Mouse (Mus musculus) skeletal muscle tissue, adult 2 months (tissue): Measurements from ENCODE around the gene Tfpi2.
A peak's percentile ranks its signal among the peaks of the same experiment; 100 is the strongest.

Source experiments
- DNase-seq: peaks from one replicate; pipeline ENCODE4 v3.0.0-alpha.2; 2012; ENCODE audit warnings: low read depth, low spot score

Gene Tfpi2

DNA sequence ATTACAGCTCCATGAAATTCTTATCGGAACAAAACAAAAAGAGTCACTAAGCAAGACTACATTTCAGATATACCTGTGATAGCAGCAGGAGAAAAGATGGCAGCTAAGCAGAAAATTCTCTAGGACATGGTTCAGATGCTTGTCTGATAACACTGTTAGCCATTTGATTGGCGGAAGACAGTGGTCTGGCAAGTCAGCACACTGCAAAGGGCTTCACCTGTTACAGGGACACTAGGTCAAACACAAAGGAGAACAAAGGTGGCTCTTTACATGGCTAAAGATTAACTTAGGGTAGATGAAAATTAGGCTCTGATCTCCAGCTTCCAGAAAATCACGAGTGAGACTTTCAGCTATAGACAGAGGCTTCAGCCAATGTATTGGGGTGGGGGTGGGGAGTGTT lies at the start of gene Tfpi2:
Gene Tfpi2, minus strand, starts transcription at position 170 of the 400 bp plus-strand sequence.
- DNase-seq, result no peak

DNA sequence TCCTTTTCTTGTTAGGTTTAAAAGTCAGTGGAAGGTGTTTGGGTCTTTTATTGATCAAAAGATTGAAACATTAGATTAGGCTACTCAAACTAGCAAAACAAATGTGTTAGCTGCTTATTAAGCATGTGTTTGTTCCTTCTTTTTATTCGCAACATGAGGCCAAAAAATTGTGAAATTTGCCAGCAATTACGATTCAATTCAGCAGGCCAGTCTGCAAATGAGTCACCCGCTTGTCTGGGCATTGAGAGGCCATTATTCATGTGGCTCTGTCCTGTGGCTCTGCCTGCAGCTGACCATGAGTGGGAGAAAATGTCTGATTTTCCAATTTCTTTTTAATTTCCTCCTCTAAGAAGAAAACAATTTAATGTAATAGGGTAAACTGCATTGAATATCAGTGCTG lies 42.2 kb upstream of the Tfpi2 start:
- DNase-seq, result no peak

DNA sequence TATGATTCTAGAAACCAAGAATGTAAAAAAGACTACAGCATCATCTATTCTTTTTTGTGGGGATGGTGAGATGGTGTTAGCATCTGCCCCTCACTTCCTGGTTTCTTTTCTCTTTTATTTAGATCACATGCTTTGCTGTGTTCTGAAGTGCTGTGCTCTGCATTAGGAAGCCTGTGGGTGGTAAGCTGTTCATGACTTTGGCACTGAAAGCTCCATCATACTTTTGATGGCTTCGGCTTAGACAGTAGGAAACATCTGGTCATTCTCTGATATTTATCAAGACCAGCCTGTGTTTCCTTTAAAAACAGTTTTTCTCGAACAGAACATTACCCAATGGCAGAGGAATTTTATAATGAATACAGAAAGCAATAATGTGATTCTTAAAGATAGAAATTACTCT lies 37.6 kb upstream of the Tfpi2 start:
- no peak for DNase-seq

DNA sequence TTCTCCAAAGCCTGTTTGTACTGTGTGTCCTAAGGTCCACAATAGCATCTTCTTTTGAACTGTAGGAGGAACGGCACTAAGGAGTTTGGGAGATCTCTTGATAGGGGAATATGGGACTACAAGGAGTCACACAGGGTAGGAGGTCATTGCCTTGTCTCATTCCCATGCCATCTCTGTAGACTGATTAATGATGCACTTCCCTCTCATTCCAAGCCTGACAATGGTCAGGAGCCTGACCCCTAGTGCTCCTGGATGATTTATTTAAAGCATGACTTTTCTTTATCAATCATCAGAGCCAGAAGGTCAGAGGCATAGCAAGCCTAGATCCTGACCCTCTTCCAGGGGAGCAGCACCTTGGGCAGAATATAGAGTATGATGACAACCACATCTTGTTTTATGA lies 33.9 kb upstream of the Tfpi2 start:
- DNase-seq, result no peak

DNA sequence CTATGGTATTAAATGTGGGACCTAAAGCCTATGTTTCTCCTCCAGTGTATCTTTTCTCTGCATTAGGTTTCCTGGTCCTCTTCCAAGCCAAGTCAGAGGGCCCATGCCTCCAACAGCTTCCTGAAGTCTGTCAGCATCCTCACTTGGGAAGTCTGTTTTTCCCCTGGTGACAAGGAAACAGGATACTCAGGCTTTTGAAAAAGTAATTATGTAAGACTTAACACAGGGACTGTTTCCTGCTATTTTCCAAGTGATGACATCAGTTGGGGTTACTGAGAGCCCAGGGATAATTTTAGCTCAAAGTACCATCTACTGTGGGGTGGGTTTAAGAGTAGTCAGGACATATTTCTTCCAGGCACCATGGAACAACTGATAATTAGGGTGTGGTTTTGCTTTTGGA lies 20.8 kb upstream of the Tfpi2 start:
- DNase-seq, result peak; percentile 46

DNA sequence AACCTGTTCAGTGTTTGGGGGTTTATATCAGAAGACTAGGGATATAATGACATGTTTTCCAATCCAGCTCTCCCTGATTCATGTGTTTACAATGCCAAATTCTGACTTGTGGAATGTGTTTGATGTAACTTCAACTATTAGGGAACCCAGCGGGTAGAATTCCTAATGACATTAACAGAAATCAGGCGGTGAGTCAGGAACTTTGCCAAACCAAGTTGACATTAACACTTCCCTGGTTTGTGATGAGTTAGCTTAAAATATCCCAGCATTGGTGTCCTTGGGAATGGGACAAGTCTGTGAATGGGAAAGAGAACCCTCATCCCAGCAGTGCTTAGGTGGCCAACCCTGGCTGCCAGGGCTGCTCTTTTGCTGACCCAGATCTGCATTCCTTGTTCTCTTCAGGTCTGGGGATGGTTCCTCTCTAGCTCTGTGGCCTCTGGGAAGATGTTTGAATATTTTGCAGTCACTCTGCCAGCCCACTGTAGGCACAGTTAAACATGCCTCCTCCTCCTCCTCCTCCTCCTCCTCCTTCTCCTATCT lies 19.9 kb upstream of the Tfpi2 start:
- DNase-seq, result peak; percentile 25

DNA sequence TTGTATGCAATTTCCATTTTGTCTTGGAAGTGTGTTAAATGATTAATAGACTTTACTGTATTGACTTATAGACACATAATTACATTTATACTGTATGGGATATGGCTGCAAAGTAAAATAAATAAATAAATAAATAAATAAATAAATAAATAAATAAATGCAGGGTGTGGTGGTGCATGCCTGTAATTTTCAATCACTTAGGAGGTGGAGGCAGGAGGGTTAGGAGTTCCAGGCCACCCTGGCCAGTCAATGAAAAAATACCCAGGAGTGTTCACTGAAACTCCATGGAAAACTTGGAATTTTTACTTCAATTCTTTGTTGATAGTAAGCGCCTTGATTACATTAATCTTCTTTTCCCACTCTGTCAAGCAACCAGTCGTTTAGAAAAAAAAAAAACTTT lies 16.1 kb upstream of the Tfpi2 start:
- no peak for DNase-seq

DNA sequence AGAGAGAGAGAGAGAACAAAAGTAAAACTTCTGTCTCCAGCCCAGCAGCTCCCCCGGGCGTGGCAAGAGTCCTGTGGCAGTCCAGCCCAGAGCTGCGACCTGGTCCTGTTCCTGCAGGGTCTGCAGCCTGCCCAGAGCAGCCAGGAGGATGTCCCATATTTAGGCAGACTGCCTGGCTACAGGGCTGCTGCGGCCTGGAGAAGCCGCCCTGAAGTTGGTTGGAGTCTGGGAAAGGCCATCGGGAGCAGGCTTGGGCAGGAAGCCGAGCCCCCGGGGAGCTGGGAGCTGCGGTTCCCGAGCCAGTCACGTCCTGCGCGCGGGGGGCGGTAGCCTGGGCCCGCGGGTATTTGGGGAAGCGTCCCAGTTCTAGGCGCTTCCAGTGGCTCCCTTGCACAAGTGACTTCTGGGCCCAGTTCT lies 15.2 kb upstream of the Tfpi2 start, which contains the start of gene Gng11:
Gene Gng11, plus strand, starts transcription at position 15 of the 417 bp plus-strand sequence.
- DNase-seq, result peak; percentile 78

DNA sequence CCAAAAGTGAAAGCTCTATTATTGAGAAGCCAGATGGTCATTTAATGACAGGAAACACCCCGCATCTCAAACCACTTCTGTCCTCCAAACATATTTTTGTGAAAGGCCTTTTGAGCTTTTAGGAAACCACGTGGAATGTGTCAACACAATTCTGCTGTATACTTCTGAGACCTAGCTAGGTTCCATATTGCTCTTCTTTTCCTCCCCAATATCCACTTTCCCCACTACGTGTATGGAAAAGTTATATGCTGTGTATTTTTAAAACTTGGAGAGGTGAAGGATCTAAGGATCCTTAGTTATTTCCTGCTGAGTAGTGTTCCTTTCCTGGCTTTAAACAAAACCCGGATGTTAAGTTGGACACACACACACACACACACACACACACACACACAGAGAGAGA lies 14.7 kb upstream of the Tfpi2 start:
- DNase-seq, result peak; percentile 13

DNA sequence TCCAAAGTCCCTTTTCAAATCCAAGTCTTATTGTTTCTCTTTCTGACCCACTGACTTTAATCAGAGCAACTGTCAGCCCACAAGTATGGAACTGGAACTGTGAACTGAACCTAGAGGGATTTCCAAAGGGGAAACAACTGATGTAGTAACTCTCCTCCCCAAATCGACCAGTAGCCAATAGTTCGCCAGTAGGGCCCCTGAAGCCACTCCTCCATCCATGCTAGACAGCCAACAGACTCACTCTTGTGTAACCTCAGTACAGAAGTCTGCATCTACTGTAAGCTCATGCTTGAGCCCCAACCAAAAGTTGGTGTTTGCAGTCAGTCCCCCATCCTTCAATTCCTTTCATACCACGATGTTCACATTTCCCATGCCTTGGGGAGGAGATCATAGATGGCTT lies 12.0 kb upstream of the Tfpi2 start:
- no peak for DNase-seq

DNA sequence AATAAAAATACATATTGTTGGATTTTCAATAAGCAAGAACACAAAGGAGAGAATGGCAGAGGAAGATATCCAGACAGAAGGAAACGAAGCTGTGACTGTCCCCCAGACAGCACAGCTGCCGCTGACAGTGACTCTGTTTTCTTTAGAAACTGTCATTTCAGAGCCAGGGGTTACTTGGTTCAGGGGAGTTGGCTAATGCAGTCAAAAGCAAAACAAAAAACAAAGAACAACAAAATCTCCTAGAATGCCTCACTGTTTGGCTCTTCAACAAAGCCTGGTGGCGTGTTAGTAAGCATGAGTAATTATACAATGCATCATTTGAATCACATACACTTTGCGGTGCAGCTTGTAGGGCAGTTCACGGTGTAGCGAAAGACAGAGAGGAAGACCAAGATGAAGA lies 10.6 kb upstream of the Tfpi2 start:
- DNase-seq, result no peak

DNA sequence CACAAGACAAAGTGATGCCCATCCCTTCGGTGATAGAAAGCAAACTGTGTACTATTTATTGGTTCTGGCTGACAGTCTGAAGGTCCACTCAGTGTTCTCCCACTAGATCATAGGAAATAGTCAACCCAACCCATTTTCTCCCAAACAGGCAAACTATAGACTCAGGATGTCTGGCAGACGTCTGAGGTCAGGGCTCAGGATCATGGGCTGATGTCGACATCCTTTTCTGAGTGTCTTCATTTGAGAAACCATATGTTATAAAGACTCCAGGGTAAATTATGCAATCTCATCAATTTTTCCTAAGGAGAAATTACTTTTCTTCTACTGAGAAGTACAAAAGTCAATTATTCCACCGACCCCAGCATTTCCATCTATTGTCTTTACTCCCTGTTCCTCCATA lies 9.4 kb upstream of the Tfpi2 start:
- no peak for DNase-seq

DNA sequence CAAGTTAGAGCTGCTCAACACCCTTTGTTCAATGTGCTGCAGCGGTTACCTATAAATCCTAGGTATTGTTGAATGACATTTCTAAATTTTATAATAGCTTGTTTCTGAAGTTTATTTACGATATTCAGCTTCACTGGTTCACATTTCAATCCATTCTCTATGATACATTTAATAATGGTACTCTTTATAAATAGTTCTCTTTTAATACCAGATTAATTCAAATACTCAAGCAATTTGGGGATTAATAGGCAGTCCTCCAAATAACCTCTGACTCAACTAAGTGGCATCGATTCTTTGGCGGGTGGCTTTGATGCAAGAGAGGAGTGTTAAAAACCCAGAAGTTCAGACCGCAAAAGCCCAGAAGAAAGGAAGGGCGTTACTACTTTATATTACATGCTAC lies 4.8 kb upstream of the Tfpi2 start, which contains the start of gene Gngt1:
Gene Gngt1, plus strand, starts transcription at position 301 of the 400 bp plus-strand sequence.
- DNase-seq, result no peak

DNA sequence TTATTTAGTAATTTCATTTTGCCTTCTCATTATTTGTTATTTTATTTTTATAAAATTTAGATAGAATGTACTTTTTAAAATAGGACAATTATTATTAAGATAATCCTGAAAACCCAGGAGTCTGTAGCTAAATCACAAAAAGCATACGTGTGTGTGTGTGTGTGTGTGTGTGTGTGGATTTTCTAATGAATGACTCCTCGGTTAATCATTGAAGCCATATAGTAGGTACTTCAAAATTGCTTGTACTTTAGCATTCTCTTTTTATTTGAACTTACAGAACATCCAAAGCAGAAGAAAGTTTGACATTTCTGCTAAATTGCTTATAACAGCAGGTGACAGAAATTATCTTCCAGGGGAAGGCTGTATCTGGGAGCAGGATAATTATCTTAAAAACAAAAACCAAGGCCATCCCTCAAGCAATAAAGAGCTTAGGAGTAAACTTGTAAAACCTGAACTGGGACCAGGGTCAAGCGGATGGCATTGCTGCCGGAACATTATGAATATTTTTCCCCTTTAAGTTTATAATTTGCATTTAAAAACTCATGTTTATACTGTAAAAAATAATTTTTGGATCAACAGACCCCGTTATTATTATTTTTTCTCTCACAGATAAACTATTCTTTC lies 5.9 kb downstream of the Tfpi2 start:
- DNase-seq, result no peak

DNA sequence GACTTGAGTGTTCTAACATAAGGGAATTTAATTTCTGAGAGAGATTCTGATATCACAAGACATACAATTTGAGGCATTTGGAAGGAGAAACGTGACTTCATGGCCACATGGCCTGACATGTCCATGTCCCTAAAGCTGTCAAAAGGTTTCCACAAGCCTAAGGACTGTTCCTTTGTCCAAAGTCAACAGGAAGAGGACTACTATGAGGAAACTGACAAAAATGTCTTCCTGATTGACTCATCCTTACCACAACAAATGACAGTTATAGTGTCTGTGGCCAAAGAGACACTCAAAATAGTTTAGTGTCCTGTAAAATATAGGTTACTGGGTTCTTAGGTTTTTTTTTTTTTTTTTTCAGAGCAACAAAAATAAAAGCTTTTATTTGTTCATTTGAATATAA lies 15.0 kb downstream of the Tfpi2 start:
- no peak for DNase-seq

DNA sequence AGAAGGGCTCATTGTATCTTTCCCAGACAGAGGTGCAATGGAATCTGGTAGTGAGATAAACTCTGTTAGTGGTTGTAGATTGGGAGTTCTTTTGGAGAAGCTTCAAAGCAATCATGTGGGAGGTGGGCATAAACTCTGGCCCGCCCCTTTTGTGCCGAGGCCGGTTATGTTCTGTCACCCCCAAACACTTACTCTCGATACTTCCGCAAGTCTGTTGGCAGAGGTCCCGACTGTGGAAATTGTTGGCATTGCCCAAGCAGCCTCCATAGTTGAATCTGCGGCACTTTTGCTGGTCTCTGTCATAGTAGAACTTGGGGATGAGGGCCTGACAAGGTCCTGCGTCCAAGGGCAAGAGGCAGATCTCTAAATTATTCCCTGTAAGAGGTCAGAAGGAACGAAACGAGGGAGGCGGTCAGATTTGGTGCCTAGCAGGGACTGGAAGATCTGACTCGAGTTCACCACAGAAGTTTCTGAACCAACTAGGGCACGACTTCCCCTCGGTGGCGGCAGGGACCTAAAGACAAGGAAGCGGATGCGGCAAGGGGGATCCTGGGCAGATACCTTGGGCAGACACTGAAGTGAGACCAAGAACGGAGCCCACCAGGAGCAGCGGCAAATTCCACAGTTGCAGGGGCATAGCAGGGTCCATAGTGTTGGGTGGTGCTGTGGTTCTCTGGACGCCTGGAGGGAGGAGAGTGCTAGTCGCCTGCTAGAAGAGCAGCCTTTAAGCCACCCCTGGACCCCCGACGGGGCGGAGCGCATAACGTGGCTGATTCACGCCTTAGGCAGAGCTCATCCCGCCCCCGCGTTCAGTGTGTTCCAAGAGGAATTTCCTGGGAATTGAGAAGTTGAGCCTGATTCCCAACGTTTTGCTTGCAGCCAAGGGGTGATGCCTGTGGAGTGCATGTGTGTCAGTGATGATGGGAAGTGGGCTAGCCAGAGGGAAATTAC lies 20.8 kb downstream of the Tfpi2 start:
- DNase-seq, result peak; percentile 7

DNA sequence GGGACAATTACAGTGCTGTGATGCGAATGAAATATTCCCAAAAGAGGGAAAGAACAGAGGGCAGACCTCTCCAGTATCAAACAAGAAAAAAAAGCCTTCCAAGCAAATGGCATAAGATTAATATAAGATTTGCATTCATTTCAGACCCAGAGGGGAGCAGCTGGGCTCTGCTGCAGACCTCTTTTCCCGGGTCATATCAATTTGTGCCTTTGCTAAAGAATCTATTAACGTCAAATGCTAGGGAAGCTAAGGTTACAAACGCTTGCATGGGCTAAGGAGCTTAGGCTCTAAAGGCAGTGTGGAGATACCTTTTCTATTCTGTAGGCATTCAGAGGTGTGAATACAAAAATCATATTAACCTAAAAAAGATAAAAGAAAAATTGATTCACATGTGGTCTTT lies 33.8 kb downstream of the Tfpi2 start:
- no peak for DNase-seq

DNA sequence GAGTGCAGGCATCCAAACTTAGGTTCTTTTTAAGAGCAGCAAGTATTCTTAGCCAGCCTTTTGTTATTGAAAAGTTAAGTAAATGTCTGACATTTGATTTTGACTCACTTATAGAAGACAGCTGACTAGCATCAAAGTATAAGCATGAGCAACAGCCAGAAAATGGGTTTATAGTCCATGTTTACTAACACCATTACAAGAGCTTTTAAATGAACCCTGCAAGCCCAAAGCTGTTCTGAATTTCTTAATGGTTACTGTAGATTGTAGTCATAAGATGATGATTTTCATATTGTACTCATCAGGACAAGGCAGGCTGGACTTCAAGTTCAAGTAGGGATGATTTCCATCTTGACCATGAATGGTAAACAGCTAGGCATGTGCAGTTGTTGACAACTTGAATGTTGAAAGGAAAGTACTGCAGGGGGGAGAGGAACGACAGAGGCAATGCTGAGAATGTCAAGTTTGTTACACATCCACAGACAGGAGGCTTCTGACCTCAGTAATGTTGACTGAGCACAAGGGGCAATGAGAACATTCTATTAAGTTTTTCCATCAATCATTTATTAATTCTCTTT lies 52.5 kb downstream of the Tfpi2 start:
- no peak for DNase-seq

DNA sequence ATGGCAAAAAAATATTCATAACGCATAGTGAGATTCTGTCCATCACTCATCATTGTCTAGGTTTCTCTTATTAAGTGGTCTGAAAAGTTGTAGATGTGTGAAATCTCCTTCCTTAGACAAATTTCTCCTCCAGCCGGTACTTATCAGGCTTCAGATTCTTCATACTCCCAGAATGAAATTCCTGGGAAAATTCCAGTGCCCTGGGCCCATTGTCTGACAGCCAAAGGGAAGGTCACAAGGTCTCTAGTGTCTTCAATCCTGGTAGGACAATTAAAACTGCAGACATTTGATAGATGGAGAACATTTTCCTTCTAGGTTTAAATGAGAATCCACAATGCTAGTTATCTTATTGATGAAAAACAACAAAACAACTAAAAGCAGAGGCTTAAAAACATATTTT lies 53.1 kb downstream of the Tfpi2 start:
- no peak for DNase-seq

DNA sequence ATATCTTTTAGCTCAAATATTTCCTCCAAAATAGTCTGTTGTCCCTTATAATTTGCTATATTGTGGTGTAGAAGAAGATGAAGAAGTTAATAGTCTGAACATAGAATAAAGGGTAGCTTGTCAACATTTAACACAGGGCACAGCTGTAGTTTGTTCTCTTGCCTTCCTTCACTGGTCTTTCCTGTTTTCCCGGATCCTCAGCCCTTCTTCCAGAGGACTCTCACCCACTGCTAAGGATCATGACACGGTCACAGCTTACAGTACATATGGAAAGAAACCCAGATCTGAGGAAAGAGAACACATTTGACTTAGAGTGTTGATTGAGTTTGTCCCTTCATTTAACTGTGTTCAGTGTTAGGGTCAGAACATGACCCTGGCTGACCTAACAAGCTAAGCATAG lies 53.7 kb downstream of the Tfpi2 start:
- DNase-seq, result no peak

DNA sequence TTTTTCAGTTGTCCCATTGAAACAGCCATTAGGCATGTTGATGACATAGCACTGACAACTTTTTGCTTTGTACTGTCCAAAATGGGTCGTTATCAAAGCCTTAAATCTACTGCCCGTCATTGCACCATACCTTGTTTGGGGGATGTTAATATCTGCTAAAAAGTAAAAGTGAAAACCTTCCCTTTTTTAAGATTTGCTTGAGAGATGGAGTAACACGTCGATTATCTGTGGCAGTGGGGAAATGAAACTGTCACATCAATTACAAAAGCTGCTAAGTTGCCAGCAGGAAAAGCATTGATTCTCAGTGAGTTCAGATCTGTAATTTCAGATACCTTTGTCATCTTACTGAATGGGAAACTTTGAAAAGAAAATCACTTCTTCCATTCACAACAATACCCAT lies 62.6 kb downstream of the Tfpi2 start:
- no peak for DNase-seq

DNA sequence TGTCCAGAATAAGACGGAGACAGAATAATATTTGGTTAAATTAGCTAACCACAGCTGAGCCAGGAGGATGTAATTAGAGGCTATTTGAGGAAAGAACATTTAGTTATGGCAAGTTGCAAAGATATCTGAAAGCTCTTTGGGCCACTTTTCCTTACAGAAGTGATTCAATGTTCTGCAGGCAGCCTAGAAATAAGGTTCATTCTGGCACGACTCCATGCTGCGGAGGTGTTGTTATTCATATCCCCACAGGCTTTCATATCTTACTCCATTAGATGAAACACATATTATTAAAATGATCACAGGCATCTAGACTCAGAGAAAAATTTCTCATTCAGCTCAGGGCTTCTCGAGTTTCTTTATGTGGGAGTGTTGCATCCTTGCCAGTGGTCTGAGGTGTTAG lies 65.8 kb downstream of the Tfpi2 start:
- no peak for DNase-seq
